Mouse (Mus musculus): Measurements from ENCODE around the gene Ninj2.

- TF ChIP-seq CTCF (IDR thresholded peaks at IDR 0.05; ENCODE audit: low read depth) (no peak), EP300 (IDR thresholded peaks at IDR 0.05; ENCODE audit: low read depth) (no peak)
These were observed 38.7 kb upstream of the Ninj2 start for GRCm38 (mm10) chr6:120054412-120054811.

Measured in heart, postnatal 0 days (tissue).